Mouse (Mus musculus) kidney, adult 8-10 months (tissue): ENCODE results near the gene Pus1.
A peak's percentile ranks its signal among the peaks of the same experiment; 100 is the strongest.
"Not testable (repeated sequence)": the region's sequence is repeated elsewhere in the genome, so short reads cannot be mapped to it uniquely, and the experiment has no call there.

ENCODE experiments used
- DNase-seq, 2 experiments: peaks; one replicate each; pipeline ENCODE4 v3.0.0; 2022

Pus1 gene

GRCm38 (mm10) chr5:110780761-110781528 lies 486 bp upstream of the Pus1 start:
- no peak for DNase-seq

DNA sequence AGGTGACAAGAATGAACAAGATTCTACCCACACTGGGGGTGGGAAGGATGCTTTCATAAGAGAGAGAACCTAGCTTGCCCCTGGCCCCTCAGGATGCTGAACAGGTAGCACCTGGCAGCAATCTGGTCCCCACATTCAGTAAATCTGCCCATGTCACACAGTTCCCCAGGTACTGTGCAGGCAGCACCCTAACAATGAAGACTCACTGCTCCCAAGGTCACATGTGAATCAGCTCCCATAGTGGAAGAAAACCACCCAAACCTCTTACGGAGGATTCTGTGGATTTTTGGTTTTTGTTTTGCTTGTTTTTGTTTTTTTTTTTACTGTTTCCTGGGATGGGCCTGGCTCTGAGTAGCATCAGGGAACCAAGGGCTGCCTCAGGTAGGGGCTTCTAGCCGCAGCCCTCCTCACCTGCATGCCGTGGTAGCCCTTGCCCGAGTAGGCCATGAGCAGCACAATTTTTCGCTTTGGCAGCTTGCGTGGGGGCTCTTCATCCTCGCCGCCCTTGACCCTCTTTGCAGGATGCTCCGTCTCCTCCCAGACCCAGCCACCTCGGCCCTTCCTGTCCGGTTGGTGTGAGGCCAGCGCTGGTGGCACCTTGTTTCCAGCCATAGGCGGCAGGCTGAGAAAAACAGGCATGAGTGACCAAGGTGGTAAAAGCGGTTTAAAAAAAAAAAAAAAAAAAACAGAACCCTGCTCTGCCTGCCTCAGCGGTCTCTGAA lies 1.0 kb downstream of the Pus1 start:
- DNase-seq, result no peak

- DNase-seq, result no peak
These were observed 2.2 kb downstream of the Pus1 start for GRCm38 (mm10) chr5:110778263-110778662.

DNA sequence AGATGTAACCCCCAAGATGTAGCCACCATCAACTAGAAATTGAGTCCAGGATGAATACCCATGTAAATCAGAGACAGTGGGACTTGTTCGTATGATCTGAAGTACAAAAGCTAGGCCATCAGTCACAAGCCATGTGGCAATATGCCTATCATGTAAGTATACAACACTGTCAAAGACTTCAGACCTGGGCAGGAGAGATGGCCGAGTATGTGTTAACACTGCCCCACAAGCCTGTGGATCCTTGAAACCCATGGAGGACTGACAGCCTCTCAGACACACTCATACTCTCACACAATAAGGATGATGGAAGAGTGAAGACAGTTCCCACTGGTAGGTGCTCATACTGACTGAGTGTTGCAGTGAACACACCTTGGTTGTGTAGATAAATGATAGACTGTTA lies 4.3 kb downstream of the Pus1 start:
- DNase-seq, result no peak

DNA sequence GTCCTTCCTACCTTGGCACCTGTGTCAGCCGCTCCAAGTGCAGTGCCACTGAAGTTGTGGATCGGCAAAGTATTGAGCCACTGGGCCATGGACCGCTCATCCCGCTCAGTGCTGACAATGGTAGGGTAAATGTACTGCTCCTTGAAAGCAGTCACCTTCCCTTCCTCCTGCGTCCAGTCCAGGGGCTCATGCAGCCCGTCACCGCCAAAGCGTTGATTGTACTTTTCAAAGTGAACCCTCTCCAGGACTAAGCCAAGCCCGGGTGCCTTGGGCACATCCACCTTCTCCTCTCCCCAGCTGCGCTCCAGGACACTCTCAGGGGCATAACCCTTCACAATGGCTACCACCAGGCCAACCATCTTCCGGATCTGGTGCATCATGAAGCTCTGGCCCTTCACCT lies 5.9 kb downstream of the Pus1 start:
- DNase-seq, result no peak

DNA sequence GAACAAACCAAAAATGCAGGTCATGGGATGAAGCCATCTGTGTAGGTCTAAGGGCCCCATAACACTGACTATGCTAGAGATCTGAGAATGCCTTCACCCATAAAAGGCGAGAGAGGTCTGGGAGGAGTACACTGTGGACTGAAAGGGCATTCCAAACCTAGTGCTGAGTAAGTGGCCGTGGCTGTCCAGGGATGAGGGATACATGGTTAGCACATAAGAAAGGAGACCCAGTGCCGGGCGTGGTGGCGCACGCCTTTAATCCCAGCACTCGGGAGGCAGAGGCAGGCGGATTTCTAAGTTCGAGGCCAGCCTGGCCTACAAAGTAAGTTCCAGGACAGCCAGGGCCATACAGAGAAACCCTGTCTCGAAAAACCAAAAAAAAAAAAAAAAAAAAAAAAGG lies 7.5 kb downstream of the Pus1 start:
- DNase-seq, result not testable (repeated sequence)

- peak; percentile 100 for DNase-seq
These were observed 9.9 kb downstream of the Pus1 start, which contains the start of gene Ep400 for GRCm38 (mm10) chr5:110770448-110771158. Ep400 (minus strand) TSS chr5:110770717.

DNA sequence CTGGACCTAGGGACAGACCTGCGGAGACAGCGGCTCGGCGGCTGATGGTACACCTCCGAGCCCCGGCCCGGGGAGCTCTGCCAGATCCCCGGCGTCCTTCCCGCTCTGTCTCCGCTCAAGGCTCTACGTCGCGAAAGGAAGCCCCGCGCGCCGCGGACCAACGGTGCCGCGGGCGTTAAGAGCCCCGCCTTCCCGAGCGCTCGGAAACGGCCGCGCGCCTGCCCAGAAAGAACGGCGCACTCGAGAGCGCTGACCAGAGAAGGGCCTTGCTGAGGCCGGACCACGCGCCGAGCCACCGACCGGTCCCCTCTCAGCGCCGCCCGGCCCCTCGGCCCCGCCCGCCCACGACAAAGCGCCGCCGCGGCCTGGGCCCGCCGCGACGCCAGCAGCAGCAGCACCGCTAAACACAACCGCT lies 10.4 kb downstream of the Pus1 start:
- DNase-seq, result peak in 1 of 2 experiments; percentile 33

- DNase-seq, result no peak
These were observed 11.2 kb downstream of the Pus1 start for GRCm38 (mm10) chr5:110769272-110769671.

DNA sequence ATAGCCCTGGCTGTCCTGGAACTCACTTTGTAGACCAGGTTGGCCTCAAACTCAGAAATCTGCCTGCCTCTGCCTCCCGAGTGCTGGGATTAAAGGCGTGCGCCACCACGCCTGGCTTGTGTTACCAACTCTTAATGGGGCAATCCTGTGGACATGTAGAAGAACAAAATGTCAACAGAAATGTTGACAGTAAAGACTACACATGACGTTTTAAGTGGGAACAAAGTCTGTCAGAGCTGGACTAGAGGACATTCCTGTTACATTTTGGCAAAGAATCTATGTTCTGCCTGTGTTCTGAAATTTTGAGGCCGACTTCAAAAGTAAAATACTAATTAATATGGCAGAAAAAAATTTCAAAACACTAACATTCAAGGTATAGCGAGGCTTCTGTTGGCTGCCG lies 16.6 kb downstream of the Pus1 start:
- DNase-seq, result no peak

- no peak for DNase-seq
These were observed 35.4 kb downstream of the Pus1 start for GRCm38 (mm10) chr5:110745021-110745420.

DNA sequence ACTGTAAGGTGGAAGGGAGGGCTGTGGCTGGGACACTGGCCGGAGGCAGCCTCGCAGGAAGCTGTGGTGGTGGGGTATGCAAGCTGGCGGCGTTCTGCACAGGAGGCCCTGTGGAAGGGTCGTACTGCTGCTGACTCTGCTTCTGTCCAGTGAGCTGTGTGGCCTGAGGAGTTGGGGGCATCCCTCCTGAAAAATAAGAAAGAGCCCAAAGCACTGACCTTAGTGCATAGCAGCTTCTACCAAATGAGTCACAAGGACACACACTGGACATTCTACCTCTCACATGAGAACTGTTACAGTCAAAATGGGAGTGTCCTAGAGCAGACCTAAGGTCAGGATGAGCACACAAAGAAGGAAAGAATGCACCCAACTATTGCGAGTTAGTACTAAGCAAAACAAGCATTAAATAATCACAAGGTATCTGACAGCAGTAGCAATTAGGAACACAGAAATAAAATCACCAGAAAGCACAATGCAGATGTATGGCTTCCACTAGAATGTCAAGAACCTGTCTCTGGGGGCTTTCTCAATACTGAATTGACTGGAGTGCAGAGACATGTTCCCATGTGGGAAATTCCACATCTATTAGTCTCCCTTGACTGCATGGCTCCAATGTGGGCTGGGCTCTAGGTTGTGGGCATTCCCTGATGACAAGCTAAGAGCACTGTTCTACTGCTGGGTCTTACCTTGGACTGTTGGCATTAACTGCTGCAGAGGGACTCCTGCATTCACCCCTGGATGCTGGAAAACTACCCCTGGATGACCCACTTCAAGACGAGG lies 40.8 kb downstream of the Pus1 start:
- DNase-seq, result no peak

- DNase-seq, result no peak
These were observed 44.9 kb downstream of the Pus1 start for GRCm38 (mm10) chr5:110735606-110736005.

DNA sequence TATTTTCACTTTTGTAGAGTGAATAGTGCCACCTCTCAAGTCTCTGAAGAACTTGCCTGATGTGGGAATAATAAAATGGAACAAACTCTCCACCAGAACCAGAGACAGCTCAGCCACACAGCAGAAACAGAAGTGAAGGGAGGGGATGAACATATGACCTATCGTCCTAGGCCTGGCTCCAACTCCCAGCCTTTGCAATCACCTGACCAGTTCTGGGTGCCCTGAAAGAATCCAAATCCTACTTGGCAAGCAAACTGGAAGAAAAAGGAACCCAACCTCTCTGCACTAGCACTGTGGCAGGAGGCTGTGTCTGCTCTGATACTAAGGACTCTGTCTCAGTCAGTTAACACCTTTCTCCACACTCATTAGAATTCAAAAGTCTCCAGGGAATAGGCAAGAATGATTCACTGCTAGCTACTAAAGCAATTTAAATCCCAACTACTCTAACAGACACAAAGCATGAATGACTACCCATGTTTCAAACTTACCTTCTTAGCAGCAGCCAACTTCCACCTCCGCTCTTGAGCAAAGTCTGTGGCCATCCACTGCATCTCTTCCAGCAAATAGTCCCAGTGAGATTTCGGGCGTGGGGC lies 47.1 kb downstream of the Pus1 start:
- no peak for DNase-seq

DNA sequence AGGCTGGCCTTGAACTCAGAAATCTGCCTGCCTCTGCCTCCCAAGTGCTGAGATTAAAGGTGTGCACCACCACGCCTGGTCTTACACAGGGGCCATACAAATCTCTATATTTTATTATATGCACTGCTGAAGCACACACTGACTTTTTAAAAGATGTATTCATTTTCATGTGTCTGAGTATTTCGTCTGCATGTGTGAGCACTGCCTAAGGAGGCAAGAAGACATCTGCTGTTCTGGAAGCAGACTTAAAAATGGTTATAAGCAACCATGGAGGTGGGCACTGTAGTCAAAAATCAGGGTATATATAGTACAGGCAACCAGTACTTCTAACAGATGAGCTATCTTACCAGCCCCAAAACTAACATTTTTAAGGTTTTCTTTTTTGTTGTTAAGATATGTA lies 49.2 kb downstream of the Pus1 start:
- DNase-seq, result no peak

DNA sequence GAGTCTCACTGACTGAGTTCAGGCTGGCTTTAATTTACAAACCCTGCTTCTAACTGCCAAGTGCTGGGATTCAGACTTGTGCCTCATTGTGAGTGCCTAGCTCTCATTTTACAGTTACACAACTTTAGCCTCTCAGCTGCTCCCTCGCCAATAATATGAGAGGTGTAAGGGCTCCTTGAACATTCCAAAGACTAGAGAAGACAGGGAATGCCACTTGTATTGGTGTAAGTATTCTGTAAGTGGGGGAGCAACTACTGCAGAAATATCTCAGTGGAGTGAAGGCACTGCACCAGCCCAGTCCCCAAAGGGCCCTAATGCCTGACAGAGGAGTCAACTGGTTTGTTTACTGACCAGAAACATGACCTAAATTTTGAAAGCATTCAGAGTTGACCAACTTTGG lies 52.6 kb downstream of the Pus1 start:
- no peak for DNase-seq
